In genomic region chr13:54114931-54115330, GRCm38 (mm10) we compare ENCODE assay signal across 15 mouse cellular contexts. TPM values are rescaled to one million over a fixed set of nuclear protein-coding genes. Genes with fewer than 3 reads are reported as not detected.
"Had no signal": no experiment of that assay in that cellular context is flagged by ENCODE, and none has a peak within 500 bp of the region (broad histone marks: within the 10 kb centered on the region; RNA-seq: fewer than 3 reads in every experiment).

No protein-coding gene starts in this region.

- H3K9ac ChIP-seq: limb, embryonic 13.5 days; liver, embryonic 14.5 days; neural tube, embryonic 12.5 days had no signal

- H3K36me3 ChIP-seq: limb, embryonic 13.5 days; neural tube, embryonic 12.5 days had no signal

- H3K4me1 ChIP-seq: limb, embryonic 13.5 days had no signal

- DNase-seq: kidney, adult 11 months; kidney, adult 9 months; kidney, postnatal 36 days; lung, adult 18-20 months; right cerebral cortex, postnatal 14 days; thymus, postnatal 36 days had no signal

- H3K27me3 ChIP-seq: neural tube, embryonic 12.5 days had no signal

- H3K4me3 ChIP-seq: limb, embryonic 13.5 days; neural tube, embryonic 12.5 days had no signal

- H3K4me2 ChIP-seq: limb, embryonic 13.5 days; neural tube, embryonic 12.5 days had no signal

- H3K27ac ChIP-seq: kidney, postnatal 0 days; limb, embryonic 13.5 days; liver, embryonic 14.5 days; neural tube, embryonic 12.5 days had no signal

RNA-seq across cellular contexts. Expression of gene Drd1, which starts 59.4 kb away (rescaled TPM):
- total RNA-seq: liver, adult 2 months; megakaryocyte-erythroid progenitor cell, adult 5-6 weeks; monocyte, adult 5-6 weeks; neutrophil, adult 5-6 weeks had no signal
- polyA plus RNA-seq: limb, embryonic 13.5 days; liver, adult 2 months; liver, embryonic 14.5 days; spleen, adult 2 months had no signal
